ENCODE assay signal across 18 mouse cellular contexts in genomic region chr13:53323661-53324060, GRCm38 (mm10). TPM values are rescaled to one million over a fixed set of nuclear protein-coding genes. Genes with fewer than 3 reads are reported as not detected.
DNase-seq lines count a peak whose midpoint lies in the region.
"Had no signal": no experiment of that assay in that cellular context is flagged by ENCODE, and none has a peak within 500 bp of the region (broad histone marks: within the 10 kb centered on the region; RNA-seq: fewer than 3 reads in every experiment).

No protein-coding gene starts in this region.

- DNase-seq in heart, postnatal 10 days = peak; percentile 8 to 23
- no peak for DNase-seq in heart, adult 8-10 months (ENCODE audit: low spot score)
- peak; percentile 35 to 44 for DNase-seq in B cell, adult 2 months
- peak; percentile 40 for DNase-seq in NIH3T3 (ENCODE audit: low read depth)
- DNase-seq in spleen, postnatal 36 days (ENCODE audit: low spot score in 2 of 2) = peak; percentile 38 to 48
- no peak for DNase-seq in kidney, postnatal 14 days
- DNase-seq in heart, adult 9 months (ENCODE audit: low spot score in 2 of 2) = no peak
- DNase-seq: adrenal gland, adult 8-10 months; cerebellum, adult 8-10 months; cerebellum, postnatal 25 days; kidney, adult 11 months; kidney, postnatal 36 days; left cerebral cortex, postnatal 4 days; liver; lung, adult 2 months; lung, postnatal 10 days; right cerebral cortex, adult 18-20 months had no signal

- intact Hi-C loops in heart, postnatal 10 days (cut with DNase I) = no loop called here

RNA-seq across cellular contexts. Expression of gene Ror2, which starts 37.7 kb away (rescaled TPM):
- total RNA-seq in heart, postnatal 10 days (2021) = 1 to 10 TPM; 5.3 to 5.8 TPM
- 1 to 10 TPM in 3 of 4 experiments, under 1 TPM in 1; 0.72 to 1.2 (median 1.0) TPM for total RNA-seq in heart, adult 8-10 months (2022)
- total RNA-seq: neutrophil, adult 5-6 weeks had no signal

RNA-seq across cellular contexts. Expression of gene Sptlc1, which starts 53.5 kb away (rescaled TPM):
- 10 to 100 TPM; 17.9 to 18.1 TPM for total RNA-seq in heart, postnatal 10 days (2021)
- 10 to 100 TPM; 13.3 to 15.1 (median 14.5) TPM for total RNA-seq in heart, adult 8-10 months (2022)

Comparison
In these comparisons a context has a peak if more than half of its experiments do, and no peak if none do; other contexts are left out.
1. DNase-seq: peak in heart, postnatal 10 days (2 of 2), B cell, adult 2 months (2 of 2), NIH3T3 (single experiment) and spleen, postnatal 36 days (2 of 2); none in heart, adult 8-10 months (single experiment), kidney, postnatal 14 days (single experiment) and heart, adult 9 months (0 of 2).